Mouse (Mus musculus): Measurements from ENCODE around the gene P2ry2. TPM values are rescaled to one million over a fixed set of nuclear protein-coding genes. Genes with fewer than 3 reads are reported as not detected.

The P2ry2 gene
- polyA plus RNA-seq, 1 experiment from 2014 or later = 1.2 TPM

GRCm38 (mm10) chr7:100961146-100961545 lies 51.5 kb downstream of the P2ry2 start:
- H3K27ac ChIP-seq (ENCODE audit: poor library complexity, severe bottlenecking) = no peak overlapping the region
- peaks cover 5% of the 10 kb centered on the region; the same call in 1 of the 2 replicates for H3K27me3 ChIP-seq (replicated peaks)
- WGBS = 60% methylated on average over 7 of the region's 7 CpGs
- no peak overlapping the region for H3K9ac ChIP-seq
- H3K4me3 ChIP-seq = no peak overlapping the region
- no peak overlapping the region for H3K4me2 ChIP-seq
- no peaks in the 10 kb centered on the region for H3K9me3 ChIP-seq (replicated peaks)
- H3K36me3 ChIP-seq = no peaks in the 10 kb centered on the region
- ATAC-seq (ENCODE audit: insufficient number of reproducible peaks, low FRiP score) = no peak
- H3K4me1 ChIP-seq (replicated peaks) = peaks cover 5% of the 10 kb centered on the region

- peaks cover 5% of the 10 kb centered on the region; the same call in 1 of the 2 replicates for H3K27me3 ChIP-seq (replicated peaks)
These were observed 52.2 kb downstream of the P2ry2 start for GRCm38 (mm10) chr7:100960462-100960861.

DNA sequence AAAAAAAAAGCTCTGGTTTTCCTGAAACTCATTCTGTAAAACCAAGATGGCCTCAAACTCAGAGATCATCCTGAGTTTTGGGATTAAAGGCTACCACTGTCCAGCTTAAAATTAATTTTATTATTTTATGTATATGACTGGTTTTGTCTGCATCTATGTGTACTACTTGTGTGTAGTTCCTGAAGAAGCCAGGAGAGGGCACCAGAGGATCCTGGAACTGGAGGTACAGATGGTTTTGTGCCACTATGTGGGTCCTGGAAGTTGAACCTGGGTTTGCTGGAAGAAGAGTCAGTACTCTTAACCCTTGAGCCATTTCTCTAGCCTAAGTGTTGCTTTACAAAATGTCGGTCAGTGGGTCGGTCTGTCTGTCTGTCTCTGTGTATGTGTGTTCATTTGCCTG lies 54.2 kb downstream of the P2ry2 start:
- H3K4me2 ChIP-seq = no peak overlapping the region
- no peak overlapping the region for H3K4me3 ChIP-seq
- no peak overlapping the region for H3K27ac ChIP-seq (ENCODE audit: poor library complexity, severe bottlenecking)
- ATAC-seq (ENCODE audit: insufficient number of reproducible peaks, low FRiP score) = no peak
- 97% methylated on average over 2 of the region's 2 CpGs for WGBS
- no peaks in the 10 kb centered on the region for H3K9me3 ChIP-seq (replicated peaks)
- no peak overlapping the region for H3K9ac ChIP-seq
- no peaks in the 10 kb centered on the region for H3K36me3 ChIP-seq
- peaks cover 5% of the 10 kb centered on the region; the same call in 1 of the 2 replicates for H3K27me3 ChIP-seq (replicated peaks)
- H3K4me1 ChIP-seq (replicated peaks) = peaks cover 3% of the 10 kb centered on the region

More at GRCm38 (mm10) chr7:100960462-100960861, 52.2 kb downstream of the P2ry2 start:
- Histone ChIP-seq H3K4me3 (no peak overlapping the region), H3K27ac (ENCODE audit: poor library complexity, severe bottlenecking) (no peak overlapping the region), H3K4me2 (no peak overlapping the region), H3K9ac (no peak overlapping the region), H3K36me3 (no peaks in the 10 kb centered on the region), H3K9me3 (replicated peaks) (no peaks in the 10 kb centered on the region), H3K4me1 (replicated peaks) (no peaks in the 10 kb centered on the region)
- ATAC-seq (ENCODE audit: insufficient number of reproducible peaks, low FRiP score) = no peak
- WGBS = 78% methylated on average over 2 of the region's 2 CpGs

DNA sequence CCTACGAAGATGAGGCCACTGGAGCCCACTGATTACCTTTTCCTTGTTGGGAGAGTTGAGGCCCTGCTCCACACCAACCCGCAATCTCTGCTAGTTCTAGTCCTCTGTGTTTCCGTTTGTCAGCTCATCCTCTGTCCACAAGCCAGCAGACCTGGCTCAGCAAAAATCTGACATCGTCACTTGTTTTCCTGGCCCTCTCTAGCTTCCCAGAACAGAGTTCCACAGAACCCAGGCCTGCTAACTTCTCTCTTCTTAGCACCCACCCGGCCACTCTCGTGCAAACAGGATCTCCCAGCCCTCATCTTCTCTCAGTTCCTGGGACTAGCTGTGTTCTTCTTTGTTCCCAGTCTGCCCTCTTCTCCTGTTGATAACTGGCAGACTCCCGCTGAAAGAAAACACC lies 60.0 kb downstream of the P2ry2 start:
- Histone ChIP-seq H3K36me3 (no peaks in the 10 kb centered on the region), H3K27me3 (replicated peaks) (peaks cover 15% of the 10 kb centered on the region), H3K9me3 (replicated peaks) (no peaks in the 10 kb centered on the region), H3K4me3 (no peak overlapping the region), H3K27ac (ENCODE audit: poor library complexity, severe bottlenecking) (peak overlapping the region; percentile 71), H3K4me2 (no peak overlapping the region), H3K9ac (no peak overlapping the region), H3K4me1 (replicated peaks) (peaks cover 35% of the 10 kb centered on the region)
- 44% methylated on average over 7 of the region's 7 CpGs for WGBS
- no peak for ATAC-seq (ENCODE audit: insufficient number of reproducible peaks, low FRiP score)

- H3K36me3 ChIP-seq = no peaks in the 10 kb centered on the region
- no peak overlapping the region for H3K27ac ChIP-seq (ENCODE audit: poor library complexity, severe bottlenecking)
- WGBS = 53% methylated on average over 2 of the region's 2 CpGs
- H3K4me3 ChIP-seq = no peak overlapping the region
- peaks cover 18% of the 10 kb centered on the region for H3K27me3 ChIP-seq (replicated peaks)
- no peaks in the 10 kb centered on the region for H3K9me3 ChIP-seq (replicated peaks)
- H3K4me2 ChIP-seq = no peak overlapping the region
- no peak overlapping the region for H3K9ac ChIP-seq
- H3K4me1 ChIP-seq (replicated peaks) = peaks cover 35% of the 10 kb centered on the region
- no peak for ATAC-seq (ENCODE audit: insufficient number of reproducible peaks, low FRiP score)
These were observed 60.8 kb downstream of the P2ry2 start for GRCm38 (mm10) chr7:100951903-100952302.

- Histone ChIP-seq H3K9ac (no peak overlapping the region), H3K27me3 (replicated peaks) (peaks cover 20% of the 10 kb centered on the region), H3K9me3 (replicated peaks) (no peaks in the 10 kb centered on the region), H3K4me1 (replicated peaks) (peaks cover 35% of the 10 kb centered on the region), H3K36me3 (no peaks in the 10 kb centered on the region), H3K4me3 (no peak overlapping the region), H3K4me2 (no peak overlapping the region), H3K27ac (ENCODE audit: poor library complexity, severe bottlenecking) (peak overlapping the region; percentile 38; the same call in 1 of the 2 replicates)
- 0 out of 2 replicates have a peak, but pooled peaks have one; percentile 39 for ATAC-seq (ENCODE audit: insufficient number of reproducible peaks, low FRiP score)
- 38% methylated on average over 12 of the region's 12 CpGs for WGBS
These were observed 62.1 kb downstream of the P2ry2 start for GRCm38 (mm10) chr7:100950481-100951010.

DNA sequence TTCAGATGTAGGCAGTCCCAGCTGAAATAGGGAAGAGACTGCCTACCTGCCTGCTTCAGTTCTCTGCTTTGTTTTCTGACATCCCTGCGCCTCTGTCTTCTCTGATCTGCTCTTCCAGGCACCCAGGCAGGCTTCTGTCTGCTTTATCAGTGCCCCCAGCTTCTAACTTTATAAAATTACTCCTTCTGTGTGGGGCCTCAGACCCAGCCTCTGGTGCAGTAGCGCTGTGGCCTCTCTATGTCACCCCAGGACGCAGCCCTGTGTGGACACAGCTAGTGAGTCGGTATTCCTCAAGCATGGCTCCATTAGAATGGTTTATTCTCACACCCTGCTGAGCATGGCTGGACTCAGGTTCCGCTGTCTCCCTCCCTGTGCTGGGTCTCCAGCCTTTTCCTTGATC lies 62.6 kb downstream of the P2ry2 start:
- Histone ChIP-seq H3K9me3 (replicated peaks) (no peaks in the 10 kb centered on the region), H3K36me3 (no peaks in the 10 kb centered on the region), H3K9ac (no peak overlapping the region), H3K27me3 (replicated peaks) (peaks cover 20% of the 10 kb centered on the region), H3K27ac (ENCODE audit: poor library complexity, severe bottlenecking) (peak overlapping the region; percentile 38; the same call in 1 of the 2 replicates), H3K4me3 (no peak overlapping the region), H3K4me2 (no peak overlapping the region), H3K4me1 (replicated peaks) (peaks cover 35% of the 10 kb centered on the region)
- 59% methylated on average over 5 of the region's 5 CpGs for WGBS
- no peak for ATAC-seq (ENCODE audit: insufficient number of reproducible peaks, low FRiP score)

Other genes starting within 250 kb of the P2ry2 start
- gene Relt, start 149.4 kb downstream of the P2ry2 start, polyA plus RNA-seq (2016; fragmentation: Nextera tagmentation; extraction: Ambion mirVana) = 4.1 TPM in 2 replicates
- gene Arhgef17, start 80.8 kb downstream of the P2ry2 start, polyA plus RNA-seq (2016; fragmentation: Nextera tagmentation; extraction: Ambion mirVana) = 8.7 and 10.6 TPM in 2 replicates
- 2.3 and 2.6 TPM in 2 replicates for gene P2ry6, start 38.2 kb downstream of the P2ry2 start, polyA plus RNA-seq (2016; fragmentation: Nextera tagmentation; extraction: Ambion mirVana)
- 18.4 and 18.7 TPM in 2 replicates for gene Fchsd2, start 80.0 kb upstream of the P2ry2 start, polyA plus RNA-seq (2016; fragmentation: Nextera tagmentation; extraction: Ambion mirVana)